Mouse (Mus musculus): ENCODE data around the gene Pfdn4.

Gene Pfdn4

GRCm38 (mm10) chr2:170552088-170552487, 55.9 kb downstream of the Pfdn4 start:
- no peak for DNase-seq

GRCm38 (mm10) chr2:170563956-170564855, 68.0 kb downstream of the Pfdn4 start:
- peak; percentile 42 for DNase-seq

- no peak for DNase-seq
Measured at GRCm38 (mm10) chr2:170564995-170565394, 68.8 kb downstream of the Pfdn4 start.
